Mouse (Mus musculus): Measurements from ENCODE around the gene Gtf2h1. TPM values are rescaled to one million over a fixed set of nuclear protein-coding genes. Genes with fewer than 3 reads are reported as not detected.

Gtf2h1 gene
- polyA plus RNA-seq, 1 experiment = 81.9 TPM

DNA sequence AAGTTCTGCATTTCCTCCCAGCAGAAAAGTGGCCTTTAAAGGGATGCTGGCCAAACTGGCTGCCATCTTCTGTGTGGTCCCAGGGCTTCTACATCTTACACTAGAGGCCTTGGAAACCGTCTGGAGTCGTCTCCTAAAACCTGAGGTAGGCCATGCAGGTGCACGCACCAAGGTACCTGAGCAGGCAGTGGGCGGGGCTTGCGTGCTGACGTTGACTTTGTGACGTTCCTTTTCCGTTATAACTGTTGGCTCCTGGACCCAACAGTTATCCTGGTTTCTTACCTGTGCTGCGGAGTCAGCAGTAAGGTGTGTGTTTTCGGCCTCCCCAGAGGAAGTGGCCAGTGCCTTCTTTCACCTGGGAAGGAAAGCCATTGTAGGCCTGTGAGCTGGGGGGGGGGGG is 65.1 kb downstream of the Gtf2h1 start, which contains the start of gene Ldhc:
Gene Ldhc, plus strand, starts transcription at position 208 of the 400 bp plus-strand sequence.
- H3K9me3 ChIP-seq (replicated peaks; ENCODE audit: control insufficient read depth, insufficient read depth, low read length, poor library complexity, severe bottlenecking) = no peaks in the 10 kb centered on the region
- TF ChIP-seq CTCF (IDR thresholded peaks at IDR 0.05; ENCODE audit: low read depth, low read length) (no peak), EP300 (IDR thresholded peaks at IDR 0.05; ENCODE audit: insufficient read depth, low read depth, low read length) (no peak), POLR2A (IDR thresholded peaks at IDR 0.05; ENCODE audit: insufficient read depth, low read length) (no peak)
- no peak within 1 kb of the TSS for H3K9ac ChIP-seq (ENCODE audit: low read depth, poor library complexity, severe bottlenecking)
- no peaks in the 10 kb centered on the region for H3K27me3 ChIP-seq (ENCODE audit: control insufficient read depth, insufficient read depth, low read length, poor library complexity, severe bottlenecking)
- no peak within 1 kb of the TSS for H3K4me3 ChIP-seq (ENCODE audit: low read depth, low read length)
- H3K4me1 ChIP-seq (ENCODE audit: control insufficient read depth, insufficient read depth, low read length) = no peaks in the 10 kb centered on the region
- no peaks in the 10 kb centered on the region for H3K36me3 ChIP-seq (ENCODE audit: control insufficient read depth, insufficient read depth, low read length, poor library complexity, severe bottlenecking)
- no peak within 1 kb of the TSS for H3K27ac ChIP-seq (ENCODE audit: insufficient read depth, low read length)

DNA sequence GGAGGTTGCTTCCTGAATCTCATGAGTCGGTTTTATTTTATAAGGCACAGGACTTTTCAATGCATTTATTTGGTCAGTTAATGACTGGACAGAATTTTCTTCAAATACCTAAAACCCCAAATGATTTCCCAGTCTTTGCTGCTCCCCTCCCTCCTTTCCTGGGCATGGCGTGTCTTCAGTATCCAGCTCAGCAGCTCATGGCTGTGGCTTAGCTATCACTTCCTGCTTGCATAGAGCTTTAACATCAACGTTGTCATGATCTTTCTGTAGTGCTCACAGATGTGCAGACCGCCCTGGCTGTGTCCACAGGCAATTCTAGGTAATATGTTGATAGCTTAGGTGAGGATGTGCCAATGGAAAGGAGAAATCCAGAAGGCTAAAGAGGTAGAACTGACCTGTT is 76.1 kb downstream of the Gtf2h1 start:
- Histone ChIP-seq H3K4me1 (ENCODE audit: control insufficient read depth, insufficient read depth, low read length) (no peaks in the 10 kb centered on the region), H3K36me3 (ENCODE audit: control insufficient read depth, insufficient read depth, low read length, poor library complexity, severe bottlenecking) (no peaks in the 10 kb centered on the region), H3K9ac (ENCODE audit: low read depth, poor library complexity, severe bottlenecking) (no peak overlapping the region), H3K9me3 (replicated peaks; ENCODE audit: control insufficient read depth, insufficient read depth, low read length, poor library complexity, severe bottlenecking) (no peaks in the 10 kb centered on the region), H3K27me3 (ENCODE audit: control insufficient read depth, insufficient read depth, low read length, poor library complexity, severe bottlenecking) (no peaks in the 10 kb centered on the region; the same call in 1 of the 2 replicates), H3K4me3 (ENCODE audit: low read depth, low read length) (no peak overlapping the region), H3K27ac (ENCODE audit: insufficient read depth, low read length) (no peak overlapping the region)
- TF ChIP-seq EP300 (IDR thresholded peaks at IDR 0.05; ENCODE audit: insufficient read depth, low read depth, low read length) (no peak), CTCF (IDR thresholded peaks at IDR 0.05; ENCODE audit: low read depth, low read length) (no peak), POLR2A (IDR thresholded peaks at IDR 0.05; ENCODE audit: insufficient read depth, low read length) (no peak)

Other genes starting within 250 kb of the Gtf2h1 start
- gene Sergef, start 156.3 kb upstream of the Gtf2h1 start, polyA plus RNA-seq (2011; ENCODE audit: insufficient read depth, insufficient read length, low read depth, missing spikeins) = 5.8 and 7.5 TPM in 2 replicates
- gene Tph1, start 123.6 kb upstream of the Gtf2h1 start, polyA plus RNA-seq (2011; ENCODE audit: insufficient read depth, insufficient read length, low read depth, missing spikeins) = 1.5 and 1.6 TPM in 2 replicates
- 36.5 and 40.2 TPM in 2 replicates for gene Saal1, start 85.4 kb upstream of the Gtf2h1 start, polyA plus RNA-seq (2011; ENCODE audit: insufficient read depth, insufficient read length, low read depth, missing spikeins)
- 3.2 and 3.8 TPM in 2 replicates for gene Saa3, start 80.4 kb upstream of the Gtf2h1 start, polyA plus RNA-seq (2011; ENCODE audit: insufficient read depth, insufficient read length, low read depth, missing spikeins)
- gene Saa4, start 63.5 kb upstream of the Gtf2h1 start, polyA plus RNA-seq (2011; ENCODE audit: insufficient read depth, insufficient read length, low read depth, missing spikeins) = not detected in 2 replicates
- not detected in 2 replicates for gene Saa1, start 53.1 kb upstream of the Gtf2h1 start, polyA plus RNA-seq (2011; ENCODE audit: insufficient read depth, insufficient read length, low read depth, missing spikeins)
- not detected in 2 replicates for gene Saa2, start 44.3 kb upstream of the Gtf2h1 start, polyA plus RNA-seq (2011; ENCODE audit: insufficient read depth, insufficient read length, low read depth, missing spikeins)
- 14.8 and 20.3 TPM in 2 replicates for gene Hps5, start within 50 bp of the Gtf2h1 start, polyA plus RNA-seq (2011; ENCODE audit: insufficient read depth, insufficient read length, low read depth, missing spikeins)
- 626 and 671 TPM in 2 replicates for gene Ldha, start 45.4 kb downstream of the Gtf2h1 start, polyA plus RNA-seq (2011; ENCODE audit: insufficient read depth, insufficient read length, low read depth, missing spikeins)
- gene Ldhc, start 65.1 kb downstream of the Gtf2h1 start, polyA plus RNA-seq (2011; ENCODE audit: insufficient read depth, insufficient read length, low read depth, missing spikeins) = 0.57 and 1.3 TPM in 2 replicates
- 198 and 217 TPM in 2 replicates for gene Tsg101, start 123.9 kb downstream of the Gtf2h1 start, polyA plus RNA-seq (2011; ENCODE audit: insufficient read depth, insufficient read length, low read depth, missing spikeins)
- 56.6 and 64.5 TPM in 2 replicates for gene Uevld, start 162.4 kb downstream of the Gtf2h1 start, polyA plus RNA-seq (2011; ENCODE audit: insufficient read depth, insufficient read length, low read depth, missing spikeins)
- gene Gm9999, start 187.5 kb downstream of the Gtf2h1 start, polyA plus RNA-seq (2011; ENCODE audit: insufficient read depth, insufficient read length, low read depth, missing spikeins) = not detected in 2 replicates
- gene Spty2d1, start 212.3 kb downstream of the Gtf2h1 start, polyA plus RNA-seq (2011; ENCODE audit: insufficient read depth, insufficient read length, low read depth, missing spikeins) = 16.8 and 18.0 TPM in 2 replicates

Data from ES-Bruce4 (cell line).